Mouse (Mus musculus): ENCODE measurements around the gene Olfr624. TPM values are rescaled to one million over a fixed set of nuclear protein-coding genes. Genes with fewer than 3 reads are reported as not detected.
A peak's percentile ranks its signal among the peaks of the same experiment; 100 is the strongest.
"Not testable (repeated sequence)": the region's sequence is repeated elsewhere in the genome, so short reads cannot be mapped to it uniquely, and the experiment has no call there.

Gene Olfr624
- 0.13 TPM in 1 of 2 replicates, not detected in the other for polyA plus RNA-seq (2011; ENCODE audit: insufficient read depth, insufficient read length, low read depth, missing spikeins)

GRCm38 (mm10) chr7:103671091-103671490 lies at the start of gene Olfr624:
Olfr624 (minus strand) TSS chr7:103671191.
- Histone ChIP-seq H3K4me3 (ENCODE audit: low read depth, low read length) (no peak within 1 kb of the TSS), H3K9me3 (replicated peaks; ENCODE audit: control insufficient read depth, insufficient read depth, low read length, poor library complexity, severe bottlenecking) (no peaks in the 10 kb centered on the region), H3K27ac (ENCODE audit: insufficient read depth, low read length) (no peak within 1 kb of the TSS), H3K36me3 (ENCODE audit: control insufficient read depth, insufficient read depth, low read length, poor library complexity, severe bottlenecking) (no peaks in the 10 kb centered on the region), H3K9ac (ENCODE audit: low read depth, poor library complexity, severe bottlenecking) (no peak within 1 kb of the TSS), H3K27me3 (ENCODE audit: control insufficient read depth, insufficient read depth, low read length, poor library complexity, severe bottlenecking) (no peaks in the 10 kb centered on the region), H3K4me1 (ENCODE audit: control insufficient read depth, insufficient read depth, low read length) (no peaks in the 10 kb centered on the region)
- TF ChIP-seq CTCF (IDR thresholded peaks at IDR 0.05; ENCODE audit: low read depth, low read length) (no peak), EP300 (IDR thresholded peaks at IDR 0.05; ENCODE audit: insufficient read depth, low read depth, low read length) (no peak), POLR2A (IDR thresholded peaks at IDR 0.05; ENCODE audit: insufficient read depth, low read length) (no peak)

- not testable (repeated sequence) for H3K4me3 ChIP-seq (ENCODE audit: low read depth, low read length); H3K27me3 ChIP-seq (ENCODE audit: control insufficient read depth, insufficient read depth, low read length, poor library complexity, severe bottlenecking); H3K27ac ChIP-seq (ENCODE audit: insufficient read depth, low read length); H3K9ac ChIP-seq (ENCODE audit: low read depth, poor library complexity, severe bottlenecking); H3K4me1 ChIP-seq (ENCODE audit: control insufficient read depth, insufficient read depth, low read length); H3K9me3 ChIP-seq (replicated peaks; ENCODE audit: control insufficient read depth, insufficient read depth, low read length, poor library complexity, severe bottlenecking); H3K36me3 ChIP-seq (ENCODE audit: control insufficient read depth, insufficient read depth, low read length, poor library complexity, severe bottlenecking)
These were observed 45.4 kb upstream of the Olfr624 start for GRCm38 (mm10) chr7:103716398-103716797.

GRCm38 (mm10) chr7:103714371-103714770 lies 43.4 kb upstream of the Olfr624 start, which contains the start of gene Olfr243:
Olfr243 (plus strand) TSS chr7:103714671.
- H3K9me3 ChIP-seq (replicated peaks; ENCODE audit: control insufficient read depth, insufficient read depth, low read length, poor library complexity, severe bottlenecking), result no peaks in the 10 kb centered on the region
- no peaks in the 10 kb centered on the region for H3K36me3 ChIP-seq (ENCODE audit: control insufficient read depth, insufficient read depth, low read length, poor library complexity, severe bottlenecking)
- H3K27me3 ChIP-seq (ENCODE audit: control insufficient read depth, insufficient read depth, low read length, poor library complexity, severe bottlenecking), result no peaks in the 10 kb centered on the region
- H3K9ac ChIP-seq (ENCODE audit: low read depth, poor library complexity, severe bottlenecking), result no peak within 1 kb of the TSS
- no peak within 1 kb of the TSS for H3K4me3 ChIP-seq (ENCODE audit: low read depth, low read length)
- TF ChIP-seq CTCF (IDR thresholded peaks at IDR 0.05; ENCODE audit: low read depth, low read length) (no peak), POLR2A (IDR thresholded peaks at IDR 0.05; ENCODE audit: insufficient read depth, low read length) (no peak), EP300 (IDR thresholded peaks at IDR 0.05; ENCODE audit: insufficient read depth, low read depth, low read length) (no peak)
- no peak within 1 kb of the TSS for H3K27ac ChIP-seq (ENCODE audit: insufficient read depth, low read length)
- H3K4me1 ChIP-seq (ENCODE audit: control insufficient read depth, insufficient read depth, low read length), result no peaks in the 10 kb centered on the region

GRCm38 (mm10) chr7:103712024-103712423 lies 41.0 kb upstream of the Olfr624 start:
- no peak overlapping the region for H3K4me3 ChIP-seq (ENCODE audit: low read depth, low read length)
- H3K27ac ChIP-seq (ENCODE audit: insufficient read depth, low read length), result no peak overlapping the region
- TF ChIP-seq EP300 (IDR thresholded peaks at IDR 0.05; ENCODE audit: insufficient read depth, low read depth, low read length) (no peak), CTCF (IDR thresholded peaks at IDR 0.05; ENCODE audit: low read depth, low read length) (peak; percentile 27)
- H3K36me3 ChIP-seq (ENCODE audit: control insufficient read depth, insufficient read depth, low read length, poor library complexity, severe bottlenecking), result no peaks in the 10 kb centered on the region
- H3K27me3 ChIP-seq (ENCODE audit: control insufficient read depth, insufficient read depth, low read length, poor library complexity, severe bottlenecking), result no peaks in the 10 kb centered on the region
- no peaks in the 10 kb centered on the region for H3K4me1 ChIP-seq (ENCODE audit: control insufficient read depth, insufficient read depth, low read length)
- no peak overlapping the region for H3K9ac ChIP-seq (ENCODE audit: low read depth, poor library complexity, severe bottlenecking)
- no peaks in the 10 kb centered on the region for H3K9me3 ChIP-seq (replicated peaks; ENCODE audit: control insufficient read depth, insufficient read depth, low read length, poor library complexity, severe bottlenecking)

GRCm38 (mm10) chr7:103699469-103699868 lies 28.5 kb upstream of the Olfr624 start:
- Histone ChIP-seq H3K9ac (ENCODE audit: low read depth, poor library complexity, severe bottlenecking) (no peak overlapping the region), H3K27ac (ENCODE audit: insufficient read depth, low read length) (no peak overlapping the region), H3K36me3 (ENCODE audit: control insufficient read depth, insufficient read depth, low read length, poor library complexity, severe bottlenecking) (no peaks in the 10 kb centered on the region), H3K4me1 (ENCODE audit: control insufficient read depth, insufficient read depth, low read length) (no peaks in the 10 kb centered on the region), H3K4me3 (ENCODE audit: low read depth, low read length) (no peak overlapping the region), H3K9me3 (replicated peaks; ENCODE audit: control insufficient read depth, insufficient read depth, low read length, poor library complexity, severe bottlenecking) (no peaks in the 10 kb centered on the region), H3K27me3 (ENCODE audit: control insufficient read depth, insufficient read depth, low read length, poor library complexity, severe bottlenecking) (no peaks in the 10 kb centered on the region)
- TF ChIP-seq POLR2A (IDR thresholded peaks at IDR 0.05; ENCODE audit: insufficient read depth, low read length), result no peak
- TF ChIP-seq EP300 (IDR thresholded peaks at IDR 0.05; ENCODE audit: insufficient read depth, low read depth, low read length), result no peak
- TF ChIP-seq CTCF (IDR thresholded peaks at IDR 0.05; ENCODE audit: low read depth, low read length), result no peak

GRCm38 (mm10) chr7:103682420-103682819 lies 11.4 kb upstream of the Olfr624 start, which contains the start of gene Olfr625-ps1:
Olfr625-ps1 (plus strand) TSS chr7:103682720.
- Histone ChIP-seq H3K27ac (ENCODE audit: insufficient read depth, low read length) (no peak within 1 kb of the TSS), H3K36me3 (ENCODE audit: control insufficient read depth, insufficient read depth, low read length, poor library complexity, severe bottlenecking) (no peaks in the 10 kb centered on the region), H3K4me3 (ENCODE audit: low read depth, low read length) (no peak within 1 kb of the TSS), H3K9me3 (replicated peaks; ENCODE audit: control insufficient read depth, insufficient read depth, low read length, poor library complexity, severe bottlenecking) (no peaks in the 10 kb centered on the region), H3K9ac (ENCODE audit: low read depth, poor library complexity, severe bottlenecking) (no peak within 1 kb of the TSS), H3K4me1 (ENCODE audit: control insufficient read depth, insufficient read depth, low read length) (no peaks in the 10 kb centered on the region), H3K27me3 (ENCODE audit: control insufficient read depth, insufficient read depth, low read length, poor library complexity, severe bottlenecking) (no peaks in the 10 kb centered on the region)
- TF ChIP-seq POLR2A (IDR thresholded peaks at IDR 0.05; ENCODE audit: insufficient read depth, low read length) (no peak), CTCF (IDR thresholded peaks at IDR 0.05; ENCODE audit: low read depth, low read length) (no peak), EP300 (IDR thresholded peaks at IDR 0.05; ENCODE audit: insufficient read depth, low read depth, low read length) (no peak)

All from ES-Bruce4 (cell line).